ENCODE assay signal across 11 mouse cellular contexts in genomic region chr8:118379657-118380056, GRCm38 (mm10).
A peak's percentile ranks its signal among the peaks of the same experiment; 100 is the strongest.
DNase-seq lines count a peak whose midpoint lies in the region; ATAC-seq lines count a peak whose summit lies in the region.
"Had no signal": no experiment of that assay in that cellular context is flagged by ENCODE, and none has a peak within 500 bp of the region (broad histone marks: within the 10 kb centered on the region; RNA-seq: fewer than 3 reads in every experiment).

No protein-coding gene starts in this region.

- H3K36me3 ChIP-seq in embryonic facial prominence, embryonic 14.5 days (ENCODE audit: control insufficient read depth, insufficient read depth, low read length): no peaks in the 10 kb centered on the region
- H3K36me3 ChIP-seq in embryonic facial prominence, embryonic 10.5 days (replicated peaks): no peaks in the 10 kb centered on the region
- no peaks in the 10 kb centered on the region for H3K36me3 ChIP-seq in liver, embryonic 11.5 days (ENCODE audit: control insufficient read depth, insufficient read depth, low read length)
- H3K36me3 ChIP-seq: kidney, embryonic 15.5 days; limb, embryonic 15.5 days had no signal

- no peak overlapping the region for H3K4me3 ChIP-seq in embryonic facial prominence, embryonic 14.5 days (ENCODE audit: low read depth, low read length)
- no peak overlapping the region for H3K4me3 ChIP-seq in embryonic facial prominence, embryonic 10.5 days
- H3K4me3 ChIP-seq in liver, embryonic 11.5 days (ENCODE audit: low read depth, low read length): no peak overlapping the region
- H3K4me3 ChIP-seq: kidney, embryonic 15.5 days; limb, embryonic 15.5 days had no signal

- no peak overlapping the region for H3K27ac ChIP-seq in embryonic facial prominence, embryonic 14.5 days (replicated peaks; ENCODE audit: low read depth, low read length)
- H3K27ac ChIP-seq in embryonic facial prominence, embryonic 10.5 days (replicated peaks): no peak overlapping the region
- H3K27ac ChIP-seq in liver, embryonic 11.5 days (ENCODE audit: low read depth, low read length): no peak overlapping the region
- H3K27ac ChIP-seq: kidney, embryonic 15.5 days; limb, embryonic 15.5 days had no signal

- H3K9me3 ChIP-seq in embryonic facial prominence, embryonic 14.5 days (ENCODE audit: control insufficient read depth, low read length): no peaks in the 10 kb centered on the region
- H3K9me3 ChIP-seq in embryonic facial prominence, embryonic 10.5 days: no peaks in the 10 kb centered on the region
- no peaks in the 10 kb centered on the region for H3K9me3 ChIP-seq in liver, embryonic 11.5 days (ENCODE audit: control insufficient read depth, low read length)
- H3K9me3 ChIP-seq: kidney, embryonic 15.5 days; limb, embryonic 15.5 days had no signal

- no peaks in the 10 kb centered on the region for H3K4me1 ChIP-seq in embryonic facial prominence, embryonic 14.5 days (ENCODE audit: control insufficient read depth, insufficient read depth, low read length)
- H3K4me1 ChIP-seq in embryonic facial prominence, embryonic 10.5 days: peaks cover 8% of the 10 kb centered on the region; the same call in 1 of the 2 replicates
- no peaks in the 10 kb centered on the region for H3K4me1 ChIP-seq in liver, embryonic 11.5 days (replicated peaks; ENCODE audit: control insufficient read depth, insufficient read depth, low read length)
- H3K4me1 ChIP-seq: kidney, embryonic 15.5 days had no signal

- no peak overlapping the region for H3K4me2 ChIP-seq in embryonic facial prominence, embryonic 14.5 days (ENCODE audit: low read depth, low read length)
- no peak overlapping the region for H3K4me2 ChIP-seq in liver, embryonic 11.5 days
- H3K4me2 ChIP-seq: kidney, embryonic 15.5 days; limb, embryonic 15.5 days had no signal

- no peaks in the 10 kb centered on the region for H3K27me3 ChIP-seq in embryonic facial prominence, embryonic 14.5 days (replicated peaks; ENCODE audit: control insufficient read depth, insufficient read depth, low read length)
- H3K27me3 ChIP-seq in embryonic facial prominence, embryonic 10.5 days (replicated peaks; ENCODE audit: low read depth, poor library complexity, severe bottlenecking): no peaks in the 10 kb centered on the region
- no peaks in the 10 kb centered on the region for H3K27me3 ChIP-seq in liver, embryonic 11.5 days (replicated peaks; ENCODE audit: control insufficient read depth, insufficient read depth, low read length)
- H3K27me3 ChIP-seq: kidney, embryonic 15.5 days; limb, embryonic 15.5 days had no signal

- no peak for ATAC-seq in embryonic facial prominence, embryonic 14.5 days (ENCODE audit: low read depth)
- no peak for ATAC-seq in liver, embryonic 11.5 days (replicated peaks; ENCODE audit: low FRiP score)

- H3K9ac ChIP-seq in embryonic facial prominence, embryonic 14.5 days (ENCODE audit: low read depth, low read length): no peak overlapping the region
- H3K9ac ChIP-seq in liver, embryonic 11.5 days (ENCODE audit: low read depth, low read length): no peak overlapping the region
- H3K9ac ChIP-seq: kidney, embryonic 15.5 days; limb, embryonic 15.5 days had no signal

- WGBS in embryonic facial prominence, embryonic 14.5 days: 44% methylated on average over 3 of the region's 3 CpGs
- 62% methylated on average over 3 of the region's 3 CpGs for WGBS in embryonic facial prominence, embryonic 10.5 days
- 63% methylated on average over 3 of the region's 3 CpGs for WGBS in liver, embryonic 11.5 days

- peak; percentile 63 for DNase-seq in embryonic facial prominence, embryonic 14.5 days (ENCODE audit: low spot score)
- DNase-seq in embryonic facial prominence, embryonic 10.5 days (ENCODE audit: low spot score): no peak
- DNase-seq in right cerebral cortex, postnatal 4 days: peak; percentile 16
- no peak for DNase-seq in right cerebral cortex, postnatal 25 days
- DNase-seq in layer of hippocampus, adult 9-11 months: peak; percentile 9
- DNase-seq in liver, embryonic 11.5 days (ENCODE audit: low spot score): no peak
- no peak for DNase-seq in adrenal gland, postnatal 14 days
- DNase-seq in thymus, postnatal 4 days: no peak
- DNase-seq: cerebellum, adult 11-12 months had no signal

Comparison
In these comparisons a context has a peak if more than half of its experiments do, and no peak if none do; other contexts are left out.
1. DNase-seq: peak in embryonic facial prominence, embryonic 14.5 days (single experiment), right cerebral cortex, postnatal 4 days (single experiment) and layer of hippocampus, adult 9-11 months (single experiment); none in embryonic facial prominence, embryonic 10.5 days (single experiment), right cerebral cortex, postnatal 25 days (single experiment), liver, embryonic 11.5 days (single experiment), adrenal gland, postnatal 14 days (single experiment) and thymus, postnatal 4 days (single experiment).